Mouse (Mus musculus) liver, embryonic 15.5 days (tissue): ENCODE results near the gene Gm27021. TPM values are rescaled to one million over a fixed set of nuclear protein-coding genes. Genes with fewer than 3 reads are reported as not detected.

Experiments used
- ATAC-seq: fragments of 200-750 bp; cut with Nextera tagmentation; 2 replicates; pipeline ENCODE4 v1.8.0; 2017; ENCODE audit warnings: moderate number of reproducible peaks, mild to moderate bottlenecking, moderate library complexity; ENCODE audit not compliant: insufficient read depth
- H3K27ac ChIP-seq: fragments of 300-500 bp; sonication (generic); replicated peaks from 2 replicates; pipeline ENCODE4 v1.5.1; 2015; ENCODE audit warnings: mild to moderate bottlenecking, inconsistent platforms
- H3K27me3 ChIP-seq: fragments of 300-500 bp; sonication (generic); 2 replicates; pipeline ENCODE4 v1.6.1; 2015; ENCODE audit warnings: mild to moderate bottlenecking, inconsistent platforms
- H3K36me3 ChIP-seq: fragments of 300-500 bp; sonication (generic); replicated peaks from 2 replicates; pipeline ENCODE4 v1.6.1; 2015; ENCODE audit warnings: moderate library complexity, mild to moderate bottlenecking, inconsistent platforms
- H3K4me1 ChIP-seq: fragments of 300-500 bp; sonication (generic); replicated peaks from 2 replicates; pipeline ENCODE4 v1.6.1; 2015; ENCODE audit warnings: inconsistent platforms
- H3K4me2 ChIP-seq: fragments of 300-500 bp; sonication (generic); 2 replicates; pipeline ENCODE4 v1.6.1; 2015; ENCODE audit warnings: moderate library complexity, mild to moderate bottlenecking, inconsistent platforms
- H3K4me3 ChIP-seq: fragments of 300-500 bp; sonication (generic); replicated peaks from 2 replicates; pipeline ENCODE4 v1.5.1; 2015; ENCODE audit warnings: mild to moderate bottlenecking, inconsistent platforms
- H3K9ac ChIP-seq: fragments of 300-500 bp; sonication (generic); 2 replicates; pipeline ENCODE4 v1.6.1; 2015; ENCODE audit warnings: moderate library complexity, mild to moderate bottlenecking, inconsistent platforms
- H3K9me3 ChIP-seq: fragments of 300-500 bp; sonication (generic); replicated peaks from 2 replicates; pipeline ENCODE4 v1.6.1; 2016; ENCODE audit warnings: inconsistent platforms
- WGBS: fragments of 180-500 bp; shearing (Covaris S2); methylation state at CpG from one replicate; pipeline ENCODE4 v1.1.7; 2015; ENCODE audit warnings: mixed read lengths; ENCODE audit not compliant: insufficient replicate concordance; 5-methylcytosine and 5-hydroxymethylcytosine counted together
- polyA plus RNA-seq: library from polyadenylated mRNA; unstranded; fragments of >200 nt; fragmentation: Nextera tagmentation; extraction: Ambion mirVana; gene quantifications from 2 replicates; pipeline ENCODE4 v1.2.1, GENCODE M21; 2015

The Gm27021 gene
- 0.35 and 0.64 TPM in 2 replicates for polyA plus RNA-seq

GRCm38 (mm10) chr8:120667561-120668373 is at the start of gene Gm27021, which contains the start of gene Cox4i1:
TSS of gene Gm27021 (minus strand) at chr8:120668079.
TSS of gene Cox4i1 (plus strand) at chr8:120668222.
- peak within 1 kb of the TSS; percentile 93 for H3K9ac ChIP-seq
- WGBS: under 1% methylated on average over 105 of the region's 105 CpGs
- peaks cover 59% of the 10 kb centered on the region for H3K4me1 ChIP-seq
- no peaks in the 10 kb centered on the region for H3K9me3 ChIP-seq
- peak within 1 kb of the TSS; percentile 94 for H3K4me2 ChIP-seq
- ATAC-seq: peak; percentile 92
- peak within 1 kb of the TSS; percentile 93 for H3K27ac ChIP-seq
- no peaks in the 10 kb centered on the region for H3K27me3 ChIP-seq
- peaks cover 32% of the 10 kb centered on the region for H3K36me3 ChIP-seq
- H3K4me3 ChIP-seq: peak within 1 kb of the TSS; percentile 97

- 51% methylated on average over 15 of the region's 15 CpGs for WGBS
- no peaks in the 10 kb centered on the region for H3K27me3 ChIP-seq
- no peaks in the 10 kb centered on the region for H3K9me3 ChIP-seq
- no peak overlapping the region for H3K9ac ChIP-seq
- no peak overlapping the region for H3K27ac ChIP-seq
- H3K4me3 ChIP-seq: no peak overlapping the region
- no peak for ATAC-seq
- H3K4me1 ChIP-seq: no peaks in the 10 kb centered on the region
- H3K4me2 ChIP-seq: no peak overlapping the region
- H3K36me3 ChIP-seq: no peaks in the 10 kb centered on the region
Observed at GRCm38 (mm10) chr8:120715996-120716680, 48.3 kb upstream of the Gm27021 start.

- no peak for ATAC-seq
- Histone ChIP-seq H3K4me1 (no peaks in the 10 kb centered on the region), H3K9me3 (no peaks in the 10 kb centered on the region), H3K4me3 (no peak overlapping the region), H3K36me3 (no peaks in the 10 kb centered on the region), H3K27me3 (no peaks in the 10 kb centered on the region), H3K4me2 (no peak overlapping the region), H3K27ac (no peak overlapping the region), H3K9ac (no peak overlapping the region)
- WGBS: 27% methylated on average over 6 of the region's 6 CpGs
Observed at GRCm38 (mm10) chr8:120715200-120715599, 47.3 kb upstream of the Gm27021 start.

DNA sequence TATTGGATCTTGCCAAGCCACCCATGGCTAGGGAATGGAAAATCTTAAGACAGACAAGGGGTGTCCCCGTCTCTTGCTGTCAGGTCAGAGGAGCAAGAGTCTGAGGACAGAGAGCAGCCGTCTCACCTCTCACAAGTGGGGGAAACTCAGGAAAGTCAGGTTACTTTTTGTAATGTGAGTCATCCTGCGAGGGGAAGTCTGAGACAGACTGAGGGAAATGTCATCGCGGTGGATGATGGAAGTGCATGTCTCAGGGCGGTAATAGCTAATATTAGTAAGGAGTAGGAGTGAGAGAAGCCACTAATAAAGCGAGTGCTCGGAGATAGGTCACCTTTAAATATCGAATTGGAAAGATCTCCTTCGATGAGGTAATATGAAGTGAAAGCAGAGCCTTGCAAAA is 41.3 kb upstream of the Gm27021 start:
- H3K4me3 ChIP-seq: no peak overlapping the region
- H3K36me3 ChIP-seq: no peaks in the 10 kb centered on the region
- no peaks in the 10 kb centered on the region for H3K27me3 ChIP-seq
- no peak for ATAC-seq
- no peak overlapping the region for H3K27ac ChIP-seq
- H3K4me2 ChIP-seq: no peak overlapping the region
- WGBS: 32% methylated on average over 10 of the region's 10 CpGs
- H3K9ac ChIP-seq: no peak overlapping the region
- no peaks in the 10 kb centered on the region for H3K4me1 ChIP-seq
- no peaks in the 10 kb centered on the region for H3K9me3 ChIP-seq

DNA sequence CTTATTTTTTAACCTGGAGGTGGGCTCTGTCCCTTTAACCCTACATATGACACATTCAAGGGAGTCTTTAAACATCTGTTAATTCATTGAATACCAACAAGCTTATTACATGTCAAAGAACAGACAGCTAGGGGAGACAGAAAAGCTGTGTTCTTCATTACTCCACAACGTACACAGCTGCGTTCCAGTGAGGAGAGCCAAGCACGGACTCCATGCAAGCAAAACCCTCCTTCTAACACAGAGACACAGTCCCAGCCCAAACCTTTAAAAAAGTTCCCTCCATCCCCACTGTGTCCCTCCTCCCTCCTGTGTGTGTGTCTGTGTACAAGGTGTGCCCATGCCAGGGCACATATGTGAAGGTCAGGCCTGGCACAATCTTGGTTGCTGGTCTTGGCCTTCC is 38.3 kb upstream of the Gm27021 start:
- no peak overlapping the region for H3K9ac ChIP-seq
- H3K4me3 ChIP-seq: no peak overlapping the region
- no peaks in the 10 kb centered on the region for H3K27me3 ChIP-seq
- no peaks in the 10 kb centered on the region for H3K36me3 ChIP-seq
- no peak for ATAC-seq
- no peak overlapping the region for H3K4me2 ChIP-seq
- 68% methylated on average over 3 of the region's 3 CpGs for WGBS
- H3K9me3 ChIP-seq: no peaks in the 10 kb centered on the region
- H3K4me1 ChIP-seq: peaks cover 8% of the 10 kb centered on the region; the same call in 1 of the 2 replicates
- no peak overlapping the region for H3K27ac ChIP-seq

- H3K4me3 ChIP-seq: no peak overlapping the region
- no peak overlapping the region for H3K9ac ChIP-seq
- ATAC-seq: no peak
- peaks cover 8% of the 10 kb centered on the region; the same call in 1 of the 2 replicates for H3K4me1 ChIP-seq
- H3K36me3 ChIP-seq: no peaks in the 10 kb centered on the region
- H3K9me3 ChIP-seq: no peaks in the 10 kb centered on the region
- 74% methylated on average over 15 of the region's 15 CpGs for WGBS
- H3K4me2 ChIP-seq: no peak overlapping the region
- H3K27ac ChIP-seq: no peak overlapping the region
- no peaks in the 10 kb centered on the region; the same call in 1 of the 2 replicates for H3K27me3 ChIP-seq
Observed at GRCm38 (mm10) chr8:120705163-120705562, 37.3 kb upstream of the Gm27021 start.

- ATAC-seq: no peak
- 57% methylated on average over 9 of the region's 9 CpGs for WGBS
- peaks cover 15% of the 10 kb centered on the region for H3K4me1 ChIP-seq
Observed at GRCm38 (mm10) chr8:120704203-120704602, 36.3 kb upstream of the Gm27021 start.

GRCm38 (mm10) chr8:120701758-120702465 is 34.0 kb upstream of the Gm27021 start:
- WGBS: 27% methylated on average over 19 of the region's 19 CpGs
- no peak overlapping the region for H3K9ac ChIP-seq
- no peak overlapping the region for H3K27ac ChIP-seq
- H3K4me1 ChIP-seq: peaks cover 25% of the 10 kb centered on the region
- H3K27me3 ChIP-seq: no peaks in the 10 kb centered on the region; the same call in 1 of the 2 replicates
- H3K4me3 ChIP-seq: no peak overlapping the region
- H3K4me2 ChIP-seq: no peak overlapping the region
- no peaks in the 10 kb centered on the region for H3K36me3 ChIP-seq
- no peaks in the 10 kb centered on the region for H3K9me3 ChIP-seq
- peak; percentile 15; the same call in 1 of the 2 replicates for ATAC-seq

More at GRCm38 (mm10) chr8:120704203-120704602, 36.3 kb upstream of the Gm27021 start:
- Histone ChIP-seq H3K27ac (no peak overlapping the region), H3K4me2 (no peak overlapping the region), H3K9ac (no peak overlapping the region), H3K9me3 (no peaks in the 10 kb centered on the region), H3K4me3 (no peak overlapping the region), H3K36me3 (no peaks in the 10 kb centered on the region), H3K27me3 (no peaks in the 10 kb centered on the region; the same call in 1 of the 2 replicates)

GRCm38 (mm10) chr8:120700053-120700452 is 32.2 kb upstream of the Gm27021 start:
- WGBS: 41% methylated on average over 4 of the region's 4 CpGs
- H3K9me3 ChIP-seq: no peaks in the 10 kb centered on the region
- H3K4me1 ChIP-seq: peaks cover 25% of the 10 kb centered on the region
- H3K27me3 ChIP-seq: no peaks in the 10 kb centered on the region; the same call in 1 of the 2 replicates
- no peak overlapping the region for H3K9ac ChIP-seq
- H3K4me3 ChIP-seq: no peak overlapping the region
- H3K4me2 ChIP-seq: no peak overlapping the region
- ATAC-seq: no peak
- no peak overlapping the region for H3K27ac ChIP-seq
- no peaks in the 10 kb centered on the region for H3K36me3 ChIP-seq

DNA sequence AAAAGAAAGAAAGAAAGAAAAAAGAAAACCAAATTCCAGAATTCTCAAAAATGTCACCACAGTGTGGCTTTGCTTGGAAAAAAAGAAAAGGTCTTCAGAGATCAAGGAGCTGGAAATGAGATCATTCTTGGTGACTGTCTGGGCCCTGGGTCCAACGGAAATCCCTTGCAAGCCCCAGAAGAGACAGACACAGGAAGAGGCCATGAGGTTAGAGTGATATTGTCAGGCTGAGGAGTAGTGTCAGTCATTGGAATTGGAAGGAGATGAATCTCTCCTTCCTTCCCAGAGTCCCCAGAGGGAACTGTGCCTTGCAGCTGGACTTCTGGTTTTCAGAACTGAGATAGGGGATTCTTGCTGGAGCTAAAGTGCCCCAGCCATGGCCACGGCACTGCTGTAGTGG is 31.7 kb upstream of the Gm27021 start:
- no peak overlapping the region for H3K4me3 ChIP-seq
- 12% methylated on average over 2 of the region's 2 CpGs for WGBS
- peaks cover 25% of the 10 kb centered on the region for H3K4me1 ChIP-seq
- ATAC-seq: no peak
- no peak overlapping the region for H3K4me2 ChIP-seq
- no peaks in the 10 kb centered on the region; the same call in 1 of the 2 replicates for H3K27me3 ChIP-seq
- no peak overlapping the region for H3K9ac ChIP-seq
- no peaks in the 10 kb centered on the region for H3K36me3 ChIP-seq
- no peaks in the 10 kb centered on the region for H3K9me3 ChIP-seq
- H3K27ac ChIP-seq: no peak overlapping the region

- H3K4me1 ChIP-seq: peaks cover 29% of the 10 kb centered on the region
- no peak for ATAC-seq
- no peaks in the 10 kb centered on the region for H3K9me3 ChIP-seq
- no peaks in the 10 kb centered on the region for H3K36me3 ChIP-seq
- no peak overlapping the region for H3K4me2 ChIP-seq
- WGBS: 54% methylated on average over 6 of the region's 6 CpGs
- no peak overlapping the region for H3K27ac ChIP-seq
- no peak overlapping the region for H3K4me3 ChIP-seq
- H3K27me3 ChIP-seq: no peaks in the 10 kb centered on the region; the same call in 1 of the 2 replicates
- no peak overlapping the region for H3K9ac ChIP-seq
Observed at GRCm38 (mm10) chr8:120699079-120699478, 31.2 kb upstream of the Gm27021 start.
